Mouse (Mus musculus): ENCODE data around the gene Tekt1. TPM values are rescaled to one million over a fixed set of nuclear protein-coding genes. Genes with fewer than 3 reads are reported as not detected.

The Tekt1 gene
- 0.23 TPM in 1 of 2 replicates, not detected in the other for polyA plus RNA-seq (2012; rRNA removed)

DNA sequence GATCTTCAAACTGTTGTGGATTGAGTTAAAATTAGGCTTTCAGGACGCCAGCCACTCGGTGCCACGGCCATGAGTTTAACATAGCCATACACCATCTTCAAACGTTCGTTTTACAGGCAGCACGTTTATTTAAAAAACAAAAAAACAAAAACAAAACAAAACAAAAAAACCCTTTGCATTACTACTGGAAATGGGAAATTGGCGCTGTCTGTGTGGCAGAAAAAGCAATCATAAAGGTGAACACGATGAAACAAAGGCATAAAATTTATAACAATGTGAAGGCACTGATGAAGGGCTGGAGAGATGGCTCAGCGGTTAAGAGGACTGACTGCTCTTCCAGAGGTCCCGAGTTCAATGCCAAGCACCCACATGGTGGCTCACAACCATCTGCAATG lies at the start of gene Tekt1:
Gene Tekt1 (minus strand): TSS at position 96 of the 395 bp plus-strand sequence.

GRCm38 (mm10) chr11:72411093-72411921 lies 49.1 kb upstream of the Tekt1 start, which contains the start of gene Smtnl2:
TSS of gene Smtnl2 (minus strand) at chr11:72411713.

DNA sequence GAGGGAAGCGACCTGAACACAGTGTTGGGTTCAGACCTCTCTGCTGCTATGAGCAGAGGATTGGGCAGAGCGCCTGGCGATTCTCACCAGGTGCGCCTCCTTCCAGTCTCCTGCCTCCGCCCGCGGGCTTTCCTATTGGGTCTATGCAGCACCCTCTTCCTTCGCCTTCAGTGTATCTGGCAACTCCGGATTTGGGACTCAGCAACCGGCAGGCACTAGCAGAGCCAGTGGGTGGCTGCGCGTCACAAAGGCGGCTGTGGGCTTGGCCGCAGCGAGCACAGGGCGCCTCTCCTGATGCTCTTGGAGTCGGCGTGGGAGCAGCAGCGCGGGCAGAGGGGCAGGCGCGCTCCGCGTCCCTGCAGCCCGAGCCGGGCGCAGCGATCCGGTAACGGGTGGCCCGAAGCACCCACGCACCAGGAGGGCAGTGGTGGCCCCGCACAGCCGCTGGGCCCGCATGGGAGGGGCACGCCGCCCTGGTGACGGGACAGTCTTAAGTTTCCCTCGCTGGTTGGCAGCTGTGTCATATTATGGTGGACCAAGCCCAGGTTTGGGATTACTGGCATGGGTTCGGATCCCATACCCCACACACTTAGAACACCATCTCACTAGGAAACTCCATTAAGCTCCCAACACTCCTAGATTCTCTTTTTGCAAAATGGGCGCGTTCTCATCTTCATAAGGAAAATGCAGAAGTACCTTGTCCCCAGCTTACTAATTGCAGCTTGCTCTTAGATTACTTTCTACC lies 47.9 kb downstream of the Tekt1 start, which contains the start of gene Fbxo39:
Gene Fbxo39 (plus strand): TSS at position 294 of the 745 bp plus-strand sequence.

GRCm38 (mm10) chr11:72301334-72301733 lies 60.9 kb downstream of the Tekt1 start, which contains the start of gene Xaf1:
TSS of gene Xaf1 (plus strand) at chr11:72301629.

Other genes starting within 250 kb of the Tekt1 start
- gene Pitpnm3, start 226.7 kb downstream of the Tekt1 start, polyA plus RNA-seq (2012; rRNA removed) = 18.2 and 19.4 TPM in 2 replicates
- 0.13 and 0.14 TPM in 2 replicates for gene Gm43951, start 155.6 kb downstream of the Tekt1 start, polyA plus RNA-seq (2012; rRNA removed)
- 3.5 and 3.6 TPM in 2 replicates for gene 4933427D14Rik, start 155.0 kb downstream of the Tekt1 start, polyA plus RNA-seq (2012; rRNA removed)
- 52.2 and 53.4 TPM in 2 replicates for gene Txndc17, start 154.9 kb downstream of the Tekt1 start, polyA plus RNA-seq (2012; rRNA removed)
- 4.4 and 6.2 TPM in 2 replicates for gene Med31, start 146.8 kb downstream of the Tekt1 start, polyA plus RNA-seq (2012; rRNA removed)
- gene Slc13a5, start 95.2 kb downstream of the Tekt1 start, polyA plus RNA-seq (2012; rRNA removed) = 0.14 TPM in 2 replicates
- 8.8 and 13.1 TPM in 2 replicates for gene Xaf1, start 60.8 kb downstream of the Tekt1 start, polyA plus RNA-seq (2012; rRNA removed)
- gene Fbxo39, start 48.0 kb downstream of the Tekt1 start, polyA plus RNA-seq (2012; rRNA removed) = 0.08 TPM in 1 of 2 replicates, not detected in the other
- 2.8 and 3.9 TPM in 2 replicates for gene Smtnl2, start 49.3 kb upstream of the Tekt1 start, polyA plus RNA-seq (2012; rRNA removed)
- gene Ggt6, start 73.1 kb upstream of the Tekt1 start, polyA plus RNA-seq (2012; rRNA removed) = 93.2 and 100 TPM in 2 replicates
- gene Mybbp1a, start 78.9 kb upstream of the Tekt1 start, polyA plus RNA-seq (2012; rRNA removed) = 26.5 and 30.6 TPM in 2 replicates
- gene Spns2, start 127.5 kb upstream of the Tekt1 start, polyA plus RNA-seq (2012; rRNA removed) = 20.3 and 21.4 TPM in 2 replicates
- 1.00 and 1.1 TPM in 2 replicates for gene Spns3, start 188.1 kb upstream of the Tekt1 start, polyA plus RNA-seq (2012; rRNA removed)
- 12.5 and 13.1 TPM in 2 replicates for gene Ube2g1, start 244.8 kb upstream of the Tekt1 start, polyA plus RNA-seq (2012; rRNA removed)